Mouse (Mus musculus): Measurements from ENCODE around the gene Slc35c1. TPM values are rescaled to one million over a fixed set of nuclear protein-coding genes. Genes with fewer than 3 reads are reported as not detected.

Gene Slc35c1
- total and polyA plus RNA-seq, 3 experiments, result 5.6 to 12.9 (median 6.2) TPM

DNA sequence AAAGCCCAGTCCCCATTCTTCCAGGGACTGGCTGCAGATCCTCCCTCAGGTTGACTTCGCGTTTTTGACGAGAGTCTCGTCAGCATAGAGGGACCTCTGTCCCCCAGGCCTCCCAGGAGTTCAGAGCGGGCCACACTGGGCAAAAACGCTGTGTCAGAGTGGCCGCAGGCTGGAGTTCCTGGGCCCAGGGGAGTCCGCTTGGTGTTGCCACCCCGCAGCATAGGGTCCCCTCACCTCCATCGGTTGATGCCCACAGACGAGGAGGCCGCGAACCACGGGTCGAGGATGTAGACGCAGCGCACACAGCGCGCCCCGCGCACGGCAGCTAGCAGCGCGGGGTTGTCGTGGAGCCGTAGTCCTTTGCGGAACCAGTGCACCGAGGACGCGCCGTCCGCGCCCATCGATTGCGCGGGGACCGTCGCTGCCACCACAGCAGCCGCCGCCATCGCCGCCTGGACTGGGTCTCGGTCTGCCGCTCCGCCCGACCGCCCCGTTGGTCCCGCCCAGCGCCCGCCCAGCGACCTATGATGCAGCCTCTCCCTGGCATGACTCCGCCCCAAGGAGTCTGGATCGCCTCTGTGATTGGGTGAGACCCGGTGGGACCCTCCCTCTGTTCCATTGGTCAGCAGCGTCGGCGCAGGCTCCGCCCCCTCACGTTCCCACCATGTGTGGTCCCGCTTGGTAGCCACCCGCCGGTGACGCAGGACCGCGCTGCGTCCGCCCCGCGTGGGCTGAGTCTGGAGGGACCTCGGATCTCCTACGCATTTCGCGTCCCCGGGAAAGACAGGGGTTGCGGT lies 26.6 kb downstream of the Slc35c1 start, which contains the start of gene Cry2:
Cry2 (minus strand) TSS at position 466 of the 797 bp plus-strand sequence.
- no peak; the same call in 1 of the 2 replicates for TF ChIP-seq CTCF (IDR thresholded peaks at IDR 0.05)
- peak; percentile 91 for TF ChIP-seq POLR2A (IDR thresholded peaks at IDR 0.05; ENCODE audit: insufficient read depth, low read depth, low read length)
- TF ChIP-seq EP300 (IDR thresholded peaks at IDR 0.05; ENCODE audit: insufficient read depth, low read depth, low read length), result peak; percentile 74
- WGBS, result under 1% methylated on average over 76 of the region's 76 CpGs
- DNase-seq, result peak; percentile 97 to 99
- H3K36me3 ChIP-seq (ENCODE audit: control insufficient read depth, insufficient read depth, low read length), result peaks cover 7% of the 10 kb centered on the region
- H3K27ac ChIP-seq, result peak within 1 kb of the TSS; percentile 85
- peak within 1 kb of the TSS; percentile 89 for H3K4me3 ChIP-seq
- H3K27me3 ChIP-seq (ENCODE audit: control insufficient read depth, insufficient read depth, low read length), result no peaks in the 10 kb centered on the region
- H3K79me2 ChIP-seq (replicated peaks; ENCODE audit: control insufficient read depth, insufficient read depth, low read length), result peaks cover 3% of the 10 kb centered on the region; the same call in 1 of the 2 replicates
- peaks cover 26% of the 10 kb centered on the region for H3K4me1 ChIP-seq (ENCODE audit: control insufficient read depth, insufficient read depth, low read length)
- intact Hi-C loops (cut with DNase I), result loop anchor here (1.0 to 5.0 kb wide), 3 partner anchors 26 to 251 kb away; partner anchors contain the start of genes Large2 and Pex16
- H3K9ac ChIP-seq (ENCODE audit: low read depth, low read length), result peak within 1 kb of the TSS; percentile 98

DNA sequence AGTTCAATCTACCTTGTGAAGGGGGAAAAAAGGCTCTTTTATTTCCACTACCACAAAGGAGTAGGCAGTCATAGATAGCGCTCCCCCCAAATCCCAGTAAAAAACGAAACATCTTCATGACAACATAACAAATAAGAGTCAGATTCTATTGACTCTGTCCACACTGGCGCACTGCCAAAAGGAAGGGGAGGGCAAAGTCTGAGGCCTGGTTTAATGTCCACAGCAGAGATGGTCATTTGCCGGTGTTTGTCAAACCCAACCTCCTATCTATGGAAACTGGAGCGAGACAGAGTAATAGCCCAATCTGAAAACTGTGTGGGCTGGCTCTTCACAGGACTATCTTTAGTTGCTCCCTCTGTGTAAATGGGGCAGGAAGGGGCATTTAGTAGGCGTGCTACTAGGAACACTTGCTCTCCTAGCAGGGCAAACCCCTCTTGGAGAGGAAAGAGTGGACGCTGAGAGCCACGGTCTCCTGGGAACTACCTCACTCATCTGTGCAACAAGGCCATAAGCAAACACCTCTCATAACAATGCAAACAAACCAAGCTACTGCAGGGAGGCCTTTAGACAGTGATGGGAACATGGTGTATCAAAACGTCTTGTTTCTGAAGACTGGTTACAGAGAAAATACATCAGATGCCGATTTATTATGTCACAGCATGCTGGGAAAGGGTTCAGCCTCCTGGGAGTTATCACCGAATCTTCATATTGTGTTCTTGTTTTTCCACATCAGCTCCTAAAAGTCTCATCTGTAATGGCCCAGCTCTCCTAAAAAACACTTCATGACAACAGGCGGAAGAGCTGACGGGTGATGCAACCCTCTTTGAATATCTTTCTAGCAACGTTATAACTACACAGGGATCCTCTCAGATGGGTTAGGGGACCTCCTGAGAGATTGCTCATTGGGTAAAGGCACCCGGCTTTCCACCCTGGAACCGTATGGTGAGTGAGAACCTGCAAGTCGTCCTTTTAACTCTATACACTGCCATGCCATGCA lies 27.7 kb downstream of the Slc35c1 start:
- Histone ChIP-seq H3K79me2 (replicated peaks; ENCODE audit: control insufficient read depth, insufficient read depth, low read length) (peaks cover 3% of the 10 kb centered on the region; the same call in 1 of the 2 replicates), H3K4me1 (ENCODE audit: control insufficient read depth, insufficient read depth, low read length) (peaks cover 33% of the 10 kb centered on the region), H3K4me3 (peak overlapping the region; percentile 89), H3K36me3 (ENCODE audit: control insufficient read depth, insufficient read depth, low read length) (peaks cover 10% of the 10 kb centered on the region), H3K27ac (peak overlapping the region; percentile 85), H3K9ac (ENCODE audit: low read depth, low read length) (peak overlapping the region; percentile 98), H3K27me3 (ENCODE audit: control insufficient read depth, insufficient read depth, low read length) (no peaks in the 10 kb centered on the region)
- intact Hi-C loops (cut with DNase I), result loop anchor here (5.0 kb wide), 1 partner anchor 250 kb away; no protein-coding TSS in a partner anchor
- TF ChIP-seq EP300 (IDR thresholded peaks at IDR 0.05; ENCODE audit: insufficient read depth, low read depth, low read length) (no peak), CTCF (IDR thresholded peaks at IDR 0.05) (no peak), POLR2A (IDR thresholded peaks at IDR 0.05; ENCODE audit: insufficient read depth, low read depth, low read length) (no peak)
- WGBS, result 22% methylated on average over 17 of the region's 17 CpGs
- DNase-seq, result peak; percentile 66 to 70

DNA sequence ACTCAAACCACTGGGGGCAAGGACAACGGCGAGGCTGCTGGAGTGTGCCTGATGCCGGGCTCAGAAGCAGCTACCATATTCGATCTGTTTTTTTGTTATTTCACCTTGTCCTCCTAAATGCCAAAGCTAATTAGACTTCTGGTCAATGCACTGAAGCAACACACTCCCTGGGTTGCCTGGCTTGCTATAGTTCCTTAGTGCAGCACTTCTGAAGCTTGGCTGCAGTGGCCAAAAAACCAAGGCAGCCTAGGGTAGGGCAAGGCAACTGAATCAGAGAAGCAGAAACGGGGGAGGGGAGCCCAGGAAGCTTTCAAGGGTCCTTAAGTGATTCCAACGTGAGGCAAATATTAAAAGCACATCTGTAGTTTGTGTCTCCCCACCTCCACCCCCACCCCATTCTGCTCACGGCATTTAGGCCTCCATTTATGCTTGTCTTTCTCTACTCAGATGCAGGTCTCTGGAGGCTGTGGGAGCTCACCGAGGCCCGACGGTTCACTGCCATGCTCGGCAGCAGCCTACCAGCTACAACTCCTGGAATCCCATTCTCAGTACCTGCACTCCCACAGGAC lies 28.6 kb downstream of the Slc35c1 start:
- TF ChIP-seq CTCF (IDR thresholded peaks at IDR 0.05) (no peak), POLR2A (IDR thresholded peaks at IDR 0.05; ENCODE audit: insufficient read depth, low read depth, low read length) (no peak), EP300 (IDR thresholded peaks at IDR 0.05; ENCODE audit: insufficient read depth, low read depth, low read length) (no peak)
- Histone ChIP-seq H3K9ac (ENCODE audit: low read depth, low read length) (peak overlapping the region; percentile 29), H3K36me3 (ENCODE audit: control insufficient read depth, insufficient read depth, low read length) (peaks cover 11% of the 10 kb centered on the region), H3K27me3 (ENCODE audit: control insufficient read depth, insufficient read depth, low read length) (no peaks in the 10 kb centered on the region), H3K79me2 (replicated peaks; ENCODE audit: control insufficient read depth, insufficient read depth, low read length) (peaks cover 3% of the 10 kb centered on the region; the same call in 1 of the 2 replicates), H3K27ac (peak overlapping the region; percentile 85), H3K4me3 (peak overlapping the region; percentile 89), H3K4me1 (ENCODE audit: control insufficient read depth, insufficient read depth, low read length) (peaks cover 36% of the 10 kb centered on the region)
- no peak for DNase-seq
- intact Hi-C loops (cut with DNase I), result loop anchor here (5.0 kb wide), 1 partner anchor 249 kb away; no protein-coding TSS in a partner anchor
- WGBS, result 16% methylated on average over 11 of the region's 11 CpGs

DNA sequence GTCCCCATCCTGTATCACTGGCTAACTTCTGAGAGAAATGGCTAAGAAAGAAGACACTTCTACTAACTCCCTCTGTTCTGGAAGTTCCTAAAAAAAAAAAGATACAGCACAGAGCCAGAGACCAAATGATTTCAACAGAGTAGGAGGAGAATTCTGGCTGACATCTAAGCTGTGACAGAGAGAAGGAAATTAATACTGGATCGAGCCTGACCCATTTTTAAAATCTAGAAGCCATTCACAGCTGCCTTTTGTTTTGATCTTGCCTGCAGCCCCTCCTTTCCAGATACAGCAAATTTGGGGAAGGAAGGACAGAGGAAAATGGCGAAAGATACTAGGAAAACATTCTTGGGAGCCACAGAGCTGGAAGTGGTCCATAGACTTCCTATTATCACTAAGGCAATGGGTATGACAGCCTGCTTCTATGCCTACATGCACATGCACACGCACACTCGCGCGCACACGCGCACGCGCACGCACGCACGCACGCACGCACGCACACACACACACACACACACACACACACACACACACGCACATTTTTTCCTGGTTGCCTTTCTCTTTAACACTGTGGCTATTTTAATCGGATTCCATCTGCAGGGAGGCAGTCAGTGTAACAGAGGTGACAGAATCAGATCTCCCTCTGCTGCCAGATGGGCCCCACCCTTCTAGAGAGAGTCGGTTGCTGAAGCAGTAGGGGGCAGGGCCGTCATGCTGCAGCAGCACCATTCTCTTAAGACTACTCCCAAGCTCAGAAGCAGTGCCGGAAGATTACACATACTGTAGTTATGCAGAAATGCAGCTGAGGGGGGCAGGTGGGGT lies 29.4 kb downstream of the Slc35c1 start:
- Histone ChIP-seq H3K4me3 (peak overlapping the region; percentile 31), H3K79me2 (replicated peaks; ENCODE audit: control insufficient read depth, insufficient read depth, low read length) (peaks cover 3% of the 10 kb centered on the region; the same call in 1 of the 2 replicates), H3K36me3 (ENCODE audit: control insufficient read depth, insufficient read depth, low read length) (peaks cover 18% of the 10 kb centered on the region), H3K27ac (peak overlapping the region; percentile 85), H3K4me1 (ENCODE audit: control insufficient read depth, insufficient read depth, low read length) (peaks cover 41% of the 10 kb centered on the region), H3K9ac (ENCODE audit: low read depth, low read length) (peak overlapping the region; percentile 29), H3K27me3 (ENCODE audit: control insufficient read depth, insufficient read depth, low read length) (no peaks in the 10 kb centered on the region)
- intact Hi-C loops (cut with DNase I), result loop anchor here (5.0 kb wide), 1 partner anchor 249 kb away; no protein-coding TSS in a partner anchor
- WGBS, result 23% methylated on average over 21 of the region's 21 CpGs
- DNase-seq, result peak; percentile 69 to 77
- TF ChIP-seq POLR2A (IDR thresholded peaks at IDR 0.05; ENCODE audit: insufficient read depth, low read depth, low read length) (peak; percentile 43; the same call in 1 of the 2 replicates), EP300 (IDR thresholded peaks at IDR 0.05; ENCODE audit: insufficient read depth, low read depth, low read length) (peak; percentile 82; the same call in 1 of the 2 replicates), CTCF (IDR thresholded peaks at IDR 0.05) (no peak)
